In the genomic region with DNA sequence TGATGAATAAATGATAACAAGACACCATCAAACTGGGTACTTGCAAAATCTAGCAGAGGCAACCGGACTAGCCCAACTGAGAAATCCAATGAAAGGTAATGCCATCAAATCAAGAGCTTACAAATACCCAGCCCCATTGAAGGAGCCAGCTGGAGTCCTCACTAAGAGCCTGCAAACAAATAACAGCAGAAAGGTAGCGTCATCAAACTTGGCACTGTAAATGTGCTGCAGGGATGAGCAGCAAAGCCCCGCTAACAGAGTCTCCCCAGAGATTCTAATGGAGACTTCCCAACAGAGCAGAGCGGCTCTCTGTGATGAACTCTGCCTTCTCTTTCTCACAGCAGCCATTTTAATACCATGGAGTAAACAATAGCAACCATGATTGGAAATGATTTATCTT, we compare ENCODE assay signal across 18 mouse cellular contexts.
"Had no signal": no experiment of that assay in that cellular context is flagged by ENCODE, and none has a peak within 500 bp of the region (broad histone marks: within the 10 kb centered on the region; RNA-seq: fewer than 3 reads in every experiment).

No protein-coding gene starts in this region.

- H3K4me2 ChIP-seq: lung, embryonic 14.5 days; midbrain, embryonic 12.5 days; midbrain, embryonic 15.5 days; neural tube, embryonic 13.5 days; neural tube, embryonic 15.5 days had no signal

- H3K4me3 ChIP-seq: midbrain, embryonic 10.5 days; midbrain, embryonic 12.5 days; midbrain, embryonic 15.5 days; myocyte; neural tube, embryonic 13.5 days; neural tube, embryonic 15.5 days had no signal

- DNase-seq: lung, adult 18-20 months; lung, embryonic 14.5 days; lung, postnatal 10 days; lung, postnatal 4 days; retina, postnatal 1 day; right cerebral cortex, adult 18-20 months; right cerebral cortex, postnatal 25 days; right cerebral cortex, postnatal 4 days; spleen, adult 18-20 months; thymus, adult 18-20 months; thymus, postnatal 14 days; thymus, postnatal 36 days had no signal

- H3K36me3 ChIP-seq: midbrain, embryonic 10.5 days; midbrain, embryonic 12.5 days; midbrain, embryonic 15.5 days; neural tube, embryonic 13.5 days; neural tube, embryonic 15.5 days had no signal

- H3K4me1 ChIP-seq: neural tube, embryonic 15.5 days had no signal

- ATAC-seq: midbrain, embryonic 15.5 days had no signal

- H3K9ac ChIP-seq: lung, embryonic 14.5 days; midbrain, embryonic 12.5 days; midbrain, embryonic 15.5 days; neural tube, embryonic 13.5 days; neural tube, embryonic 15.5 days had no signal

- H3K9me3 ChIP-seq: midbrain, embryonic 10.5 days; midbrain, embryonic 12.5 days; midbrain, embryonic 15.5 days; neural tube, embryonic 13.5 days; neural tube, embryonic 15.5 days had no signal

- H3K27me3 ChIP-seq: midbrain, embryonic 12.5 days; midbrain, embryonic 15.5 days; neural tube, embryonic 13.5 days; neural tube, embryonic 15.5 days had no signal

- H3K27ac ChIP-seq: midbrain, embryonic 10.5 days; midbrain, embryonic 12.5 days; midbrain, embryonic 15.5 days; neural tube, embryonic 13.5 days; neural tube, embryonic 15.5 days had no signal
